Mouse (Mus musculus) midbrain, embryonic 12.5 days (tissue): ENCODE data around the gene Gbp8. TPM values are rescaled to one million over a fixed set of nuclear protein-coding genes. Genes with fewer than 3 reads are reported as not detected.
"Not testable (repeated sequence)": the region's sequence is repeated elsewhere in the genome, so short reads cannot be mapped to it uniquely, and the experiment has no call there.

ENCODE experiments used
- ATAC-seq: fragments of 200-750 bp; cut with Nextera tagmentation; 2 replicates; pipeline ENCODE4 v1.8.0; 2017; ENCODE audit warnings: low read depth, moderate TSS enrichment, moderate library complexity; ENCODE audit not compliant: low FRiP score
- H3K27ac ChIP-seq: fragments of 300-500 bp; sonication (generic); replicated peaks from 2 replicates; pipeline ENCODE4 v1.5.1; 2016; ENCODE audit warnings: mild to moderate bottlenecking
- H3K27me3 ChIP-seq: fragments of 300-500 bp; sonication (generic); 2 replicates; pipeline ENCODE4 v1.6.1; 2016; ENCODE audit warnings: mild to moderate bottlenecking
- H3K36me3 ChIP-seq: fragments of 300-500 bp; sonication (generic); 2 replicates; pipeline ENCODE4 v1.6.1; 2016
- H3K4me1 ChIP-seq: fragments of 300-500 bp; sonication (generic); 2 replicates; pipeline ENCODE4 v1.6.1; 2016
- H3K4me2 ChIP-seq: fragments of 300-500 bp; sonication (generic); replicated peaks from 2 replicates; pipeline ENCODE4 v1.6.1; 2016; ENCODE audit warnings: mild to moderate bottlenecking, moderate library complexity
- H3K4me3 ChIP-seq: fragments of 300-500 bp; sonication (generic); 2 replicates; pipeline ENCODE4 v1.5.1; 2016; ENCODE audit warnings: mild to moderate bottlenecking
- H3K9ac ChIP-seq: fragments of 300-500 bp; sonication (generic); replicated peaks from 2 replicates; pipeline ENCODE4 v1.6.1; 2016; ENCODE audit warnings: mild to moderate bottlenecking, moderate library complexity
- H3K9me3 ChIP-seq: fragments of 300-500 bp; sonication (generic); 2 replicates; pipeline ENCODE4 v1.6.1; 2016; ENCODE audit warnings: mild to moderate bottlenecking
- WGBS: fragments of 180-500 bp; shearing (Covaris S2); methylation state at CpG from one replicate; pipeline ENCODE4 v1.1.7; 2016; 5-methylcytosine and 5-hydroxymethylcytosine counted together
- polyA plus RNA-seq: library from polyadenylated mRNA; unstranded; fragments of >200 nt; fragmentation: Nextera tagmentation; extraction: Ambion mirVana; gene quantifications from 2 replicates; pipeline ENCODE4 v1.2.1, GENCODE M21; 2016

The Gbp8 gene
- polyA plus RNA-seq, 1 experiment from 2014 or later = 0.47 TPM

DNA sequence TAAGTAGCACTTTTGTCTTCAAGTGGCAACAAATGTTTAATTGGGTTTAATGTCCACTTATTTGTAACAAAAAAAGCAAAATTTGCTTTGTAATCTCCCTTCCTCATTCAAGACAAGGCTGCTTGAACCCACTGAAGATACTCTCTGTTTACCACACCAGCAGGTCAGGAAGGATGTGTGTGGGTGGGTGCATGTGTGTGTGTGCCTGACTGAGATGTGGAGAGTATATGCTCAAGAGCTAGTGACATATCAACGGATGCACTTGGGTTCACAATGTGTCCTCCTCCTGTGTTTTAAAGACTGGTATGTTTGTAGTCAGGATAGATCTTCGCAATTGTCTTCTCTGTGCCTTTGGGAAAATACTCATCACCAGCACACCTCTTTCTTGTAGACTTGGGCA lies 24.6 kb downstream of the Gbp8 start:
- Histone ChIP-seq H3K4me1 (no peaks in the 10 kb centered on the region), H3K4me3 (no peak overlapping the region), H3K9me3 (no peaks in the 10 kb centered on the region), H3K36me3 (no peaks in the 10 kb centered on the region), H3K9ac (no peak overlapping the region), H3K4me2 (no peak overlapping the region), H3K27ac (no peak overlapping the region), H3K27me3 (no peaks in the 10 kb centered on the region)
- WGBS = 91% methylated on average over 2 of the region's 2 CpGs
- ATAC-seq = no peak

DNA sequence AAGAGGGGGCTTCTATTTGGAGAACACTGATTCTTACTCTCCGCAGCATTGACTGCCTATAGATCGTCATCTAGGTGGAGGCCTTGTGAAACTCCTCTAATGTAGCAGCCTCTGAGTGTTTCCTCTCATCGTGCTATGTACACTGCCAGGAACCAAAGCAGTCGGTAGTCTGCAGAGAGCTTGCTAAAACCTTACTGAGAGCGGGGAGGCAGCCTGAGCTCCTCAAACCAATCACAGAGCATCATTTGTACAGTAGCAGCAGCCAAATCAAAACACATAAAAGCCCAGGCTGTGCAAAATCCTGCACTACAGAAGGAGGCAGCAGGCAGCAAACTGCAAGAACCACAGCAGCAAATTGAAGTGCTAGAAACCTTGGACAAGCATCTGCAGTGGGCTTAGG lies 25.7 kb downstream of the Gbp8 start:
- Histone ChIP-seq H3K4me1 (no peaks in the 10 kb centered on the region), H3K27me3 (no peaks in the 10 kb centered on the region), H3K27ac (no peak overlapping the region), H3K36me3 (no peaks in the 10 kb centered on the region), H3K4me2 (no peak overlapping the region), H3K4me3 (no peak overlapping the region), H3K9ac (no peak overlapping the region), H3K9me3 (no peaks in the 10 kb centered on the region)
- 93% methylated on average over 5 of the region's 5 CpGs for WGBS
- no peak for ATAC-seq

DNA sequence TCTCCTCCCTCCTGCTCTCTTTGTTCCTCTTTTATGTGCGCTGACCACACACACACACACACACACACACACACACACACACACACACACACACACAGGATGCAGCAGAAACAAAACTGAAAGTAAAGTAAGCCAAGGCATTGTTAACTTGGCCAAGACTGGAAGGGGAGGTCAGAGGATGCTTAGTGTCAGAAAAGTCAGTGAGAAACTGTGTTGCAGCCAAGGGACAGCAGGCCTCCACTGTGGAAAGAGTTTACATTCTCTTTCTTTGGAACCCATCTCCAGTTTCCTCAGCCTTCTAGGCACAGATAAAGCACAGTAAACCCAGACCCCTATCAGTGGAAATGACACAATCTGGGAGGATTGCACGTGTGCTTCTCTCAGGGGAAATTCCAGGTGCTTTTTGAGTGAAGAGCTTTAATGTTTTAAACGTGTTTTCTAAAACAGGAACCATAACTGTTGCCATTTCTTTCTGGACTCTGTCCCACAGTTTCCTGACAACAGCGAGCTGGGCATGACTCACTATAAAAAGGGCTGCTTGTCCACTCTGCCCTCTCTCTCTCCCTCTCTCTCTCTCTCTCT lies 29.0 kb downstream of the Gbp8 start:
- not testable (repeated sequence) for H3K4me2 ChIP-seq, H3K4me3 ChIP-seq, H3K9ac ChIP-seq, H3K36me3 ChIP-seq, H3K27ac ChIP-seq, H3K9me3 ChIP-seq, H3K4me1 ChIP-seq, H3K27me3 ChIP-seq, ATAC-seq
- 25% methylated on average over 3 of the region's 4 CpGs for WGBS

DNA sequence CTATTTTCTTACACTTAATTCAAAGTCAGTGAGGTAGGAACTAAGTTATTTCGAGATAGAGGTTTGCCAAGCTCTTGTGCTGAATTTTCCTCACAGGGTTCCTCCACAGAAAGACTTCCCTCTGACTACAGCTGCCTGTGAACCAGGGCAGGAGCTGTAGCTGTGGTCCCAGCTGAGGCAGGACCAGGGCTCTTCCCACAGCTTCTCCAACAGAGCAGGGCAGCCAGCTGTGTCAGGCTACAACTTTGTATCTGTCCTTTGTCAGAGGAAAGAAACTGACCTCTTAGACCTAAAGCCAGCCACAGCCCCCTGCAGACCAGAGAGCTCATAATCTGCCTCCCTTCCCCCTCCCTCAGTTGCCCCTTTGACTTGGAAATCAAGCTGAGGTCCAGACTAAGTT lies 29.6 kb downstream of the Gbp8 start:
- not testable (repeated sequence) for H3K4me3 ChIP-seq, H3K27ac ChIP-seq, H3K4me2 ChIP-seq, H3K36me3 ChIP-seq, H3K27me3 ChIP-seq, H3K9ac ChIP-seq, H3K9me3 ChIP-seq, ATAC-seq, H3K4me1 ChIP-seq
- WGBS = 26% methylated on average over 1 of the region's 1 CpGs

DNA sequence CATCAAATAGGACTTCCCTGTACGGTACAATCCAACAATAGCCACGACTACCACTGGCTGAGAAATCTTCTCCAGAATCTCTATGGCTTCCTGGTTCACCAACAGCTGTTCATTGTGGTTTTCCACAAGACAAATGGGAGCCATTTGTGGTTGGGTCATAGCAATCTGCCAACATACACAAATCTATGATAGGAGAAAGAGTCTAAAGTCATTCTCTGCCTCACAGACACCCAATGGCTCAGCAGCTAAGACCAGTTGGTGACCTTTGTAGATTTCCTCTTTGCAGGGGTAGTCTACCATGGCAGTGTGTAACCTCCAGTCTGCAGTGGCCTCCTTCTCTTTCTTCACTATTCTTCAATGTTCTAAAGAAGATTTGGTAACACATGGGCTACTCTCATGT lies 33.7 kb downstream of the Gbp8 start:
- WGBS = 78% methylated on average over 2 of the region's 2 CpGs
- ATAC-seq, H3K9me3 ChIP-seq, H3K36me3 ChIP-seq, H3K27ac ChIP-seq, H3K4me2 ChIP-seq, H3K4me3 ChIP-seq, H3K9ac ChIP-seq, H3K4me1 ChIP-seq, H3K27me3 ChIP-seq: not testable (repeated sequence)

DNA sequence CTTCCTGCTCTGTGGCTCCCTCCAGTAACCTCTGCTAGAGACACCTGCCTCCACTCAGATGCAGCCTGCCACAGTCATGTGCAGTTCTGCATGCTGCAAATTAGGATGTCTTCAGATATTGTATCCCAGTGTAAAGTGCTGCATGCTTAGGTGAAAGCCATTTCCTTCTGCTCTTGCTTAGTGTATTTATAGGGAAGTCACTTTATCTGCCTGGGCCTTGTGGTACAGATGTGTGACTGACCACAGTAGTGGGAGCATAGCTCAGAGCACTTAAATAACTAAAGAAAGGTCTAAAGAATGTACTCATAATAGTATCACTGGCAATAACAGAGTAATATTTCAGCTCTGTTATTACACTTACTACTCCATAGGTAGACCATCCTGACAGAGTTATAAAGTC lies 57.4 kb downstream of the Gbp8 start:
- Histone ChIP-seq H3K4me3 (no peak overlapping the region), H3K4me2 (no peak overlapping the region), H3K9ac (no peak overlapping the region), H3K4me1 (no peaks in the 10 kb centered on the region), H3K9me3 (no peaks in the 10 kb centered on the region), H3K36me3 (no peaks in the 10 kb centered on the region), H3K27ac (no peak overlapping the region), H3K27me3 (no peaks in the 10 kb centered on the region)
- ATAC-seq = no peak

DNA sequence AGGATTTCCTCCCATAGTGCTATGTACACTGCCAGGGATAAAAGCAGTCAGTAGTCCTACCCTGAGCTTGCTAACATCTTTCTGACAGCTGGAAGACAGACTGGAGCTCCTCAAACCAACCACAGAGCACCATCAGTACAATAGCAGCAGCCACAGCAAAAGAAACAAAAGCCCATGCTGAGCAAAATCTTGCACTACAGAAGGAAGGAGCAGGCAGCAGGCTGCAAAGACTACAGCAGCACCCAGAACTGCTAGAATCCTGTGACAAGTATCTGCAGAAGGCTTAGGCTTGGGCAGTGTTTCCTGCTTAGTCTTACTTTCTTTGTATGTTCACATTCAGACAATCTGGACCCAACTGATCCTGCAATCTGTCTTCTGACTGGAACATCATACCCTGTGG lies 71.0 kb downstream of the Gbp8 start:
- H3K9ac ChIP-seq, H3K4me2 ChIP-seq, H3K36me3 ChIP-seq, H3K27ac ChIP-seq, H3K4me3 ChIP-seq, H3K4me1 ChIP-seq, H3K9me3 ChIP-seq, H3K27me3 ChIP-seq, ATAC-seq: not testable (repeated sequence)

DNA sequence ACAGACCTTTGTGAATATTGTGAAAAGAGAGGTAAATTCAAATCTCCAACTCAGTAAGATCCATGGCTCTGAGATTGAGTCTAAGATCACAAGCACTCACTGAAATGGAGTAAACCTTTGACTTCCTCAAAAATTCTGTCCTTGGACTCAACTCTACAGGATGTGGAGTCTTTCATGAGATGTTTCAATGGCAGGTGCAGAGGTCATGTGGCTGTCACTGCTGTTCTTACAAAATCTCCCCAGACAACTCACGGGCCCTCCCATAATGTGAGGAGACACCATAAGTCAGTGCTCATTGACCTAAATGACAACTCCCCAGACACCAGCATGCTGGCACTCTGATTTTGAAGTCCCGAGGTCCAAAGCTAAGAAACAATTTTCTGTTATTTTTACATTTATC lies 74.9 kb downstream of the Gbp8 start:
- ATAC-seq, H3K4me1 ChIP-seq, H3K9me3 ChIP-seq, H3K9ac ChIP-seq, H3K4me2 ChIP-seq, H3K36me3 ChIP-seq, H3K27ac ChIP-seq, H3K27me3 ChIP-seq, H3K4me3 ChIP-seq: not testable (repeated sequence)
- WGBS = 81% methylated on average over 2 of the region's 2 CpGs

DNA sequence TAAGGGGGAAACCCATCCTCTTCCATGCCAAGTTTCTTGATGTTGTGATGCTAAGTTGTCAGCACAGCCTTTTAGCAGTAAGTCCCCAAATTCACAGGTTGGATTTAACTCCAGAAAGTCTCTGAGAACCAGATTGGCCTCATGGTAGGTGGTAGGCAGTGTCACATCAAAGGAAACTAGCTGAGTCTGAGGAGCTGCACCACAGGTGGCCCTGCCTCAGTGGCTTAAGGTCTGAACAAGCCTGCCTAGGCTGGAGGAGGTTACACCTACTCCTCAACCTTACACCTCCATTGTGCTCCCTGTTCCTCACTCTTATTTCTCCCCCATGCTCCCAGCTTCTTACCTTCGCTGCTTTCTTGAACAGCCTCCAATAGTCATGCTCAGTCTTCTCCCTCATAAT lies 76.0 kb downstream of the Gbp8 start:
- ATAC-seq = no peak
- H3K9me3 ChIP-seq = no peaks in the 10 kb centered on the region
- H3K27me3 ChIP-seq = no peaks in the 10 kb centered on the region
- H3K27ac ChIP-seq = no peak overlapping the region
- H3K4me1 ChIP-seq = no peaks in the 10 kb centered on the region
- 76% methylated on average over 1 of the region's 1 CpGs for WGBS
- no peak overlapping the region for H3K9ac ChIP-seq
- no peak overlapping the region for H3K4me3 ChIP-seq
- no peaks in the 10 kb centered on the region for H3K36me3 ChIP-seq
- no peak overlapping the region for H3K4me2 ChIP-seq

DNA sequence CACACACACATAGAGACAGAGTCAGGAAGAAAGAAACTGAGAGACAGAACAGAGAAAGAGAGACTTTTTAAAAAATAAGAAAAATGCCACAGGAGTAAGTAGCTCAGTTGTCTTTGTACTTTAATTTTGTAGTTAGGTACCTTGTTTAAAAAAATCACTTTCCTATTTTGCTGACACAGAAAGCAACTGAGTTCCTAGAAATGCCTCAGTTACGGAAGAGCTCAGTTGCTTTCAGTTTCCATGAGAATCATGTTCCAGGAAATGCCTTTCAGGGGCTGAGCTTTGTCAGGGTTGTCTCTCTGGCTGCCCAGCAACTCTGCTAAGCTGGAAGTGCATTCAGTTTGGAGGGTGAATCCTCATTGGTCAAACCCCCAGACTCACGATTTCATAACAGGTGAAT lies 76.9 kb downstream of the Gbp8 start:
- H3K27ac ChIP-seq, H3K4me3 ChIP-seq, H3K4me2 ChIP-seq, ATAC-seq, H3K36me3 ChIP-seq, H3K4me1 ChIP-seq, H3K27me3 ChIP-seq, H3K9ac ChIP-seq, H3K9me3 ChIP-seq: not testable (repeated sequence)
- 81% methylated on average over 2 of the region's 2 CpGs for WGBS

DNA sequence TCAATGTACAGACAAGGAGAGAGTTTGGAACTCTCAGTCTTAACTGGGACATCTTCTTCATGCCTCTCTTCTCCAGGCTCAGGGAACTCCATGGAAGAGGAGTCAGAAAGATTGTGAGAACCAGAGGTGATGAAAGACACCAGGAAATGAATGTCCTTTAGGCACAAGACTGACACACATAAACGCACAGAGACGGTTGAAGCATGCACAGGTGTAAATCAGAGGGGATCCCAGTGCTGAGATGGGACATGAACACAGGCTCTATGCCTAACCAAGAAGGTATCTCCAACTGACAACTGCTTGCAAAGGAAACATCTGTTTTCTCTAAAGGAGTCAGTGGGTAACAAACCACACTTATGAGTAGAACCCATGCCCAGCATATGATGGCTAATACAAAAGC lies 79.1 kb downstream of the Gbp8 start:
- Histone ChIP-seq H3K9me3 (no peaks in the 10 kb centered on the region), H3K9ac (no peak overlapping the region), H3K4me3 (no peak overlapping the region), H3K4me1 (no peaks in the 10 kb centered on the region), H3K36me3 (no peaks in the 10 kb centered on the region), H3K27ac (no peak overlapping the region), H3K4me2 (no peak overlapping the region), H3K27me3 (no peaks in the 10 kb centered on the region)
- no peak for ATAC-seq
- WGBS = 94% methylated on average over 2 of the region's 2 CpGs

DNA sequence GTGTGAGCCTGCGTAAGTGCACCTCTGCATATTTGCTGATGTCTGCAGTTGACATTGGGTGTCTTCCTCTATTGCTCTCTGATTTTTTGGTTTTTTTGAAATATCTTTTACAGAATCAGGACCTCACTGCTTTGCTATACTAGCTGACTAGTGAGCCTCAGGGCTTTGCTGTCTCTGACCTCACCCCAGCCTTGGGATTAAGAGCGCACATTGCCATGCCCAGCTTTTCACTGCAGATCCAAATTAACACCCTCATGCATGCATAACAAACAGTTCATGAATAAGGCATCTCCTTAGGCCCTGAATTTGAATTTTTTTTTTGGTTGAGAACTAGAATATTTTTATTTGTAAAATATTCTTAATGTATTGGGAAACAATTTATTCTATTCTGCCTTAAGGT lies 84.1 kb downstream of the Gbp8 start:
- WGBS = 67% methylated on average over 2 of the region's 2 CpGs
- Histone ChIP-seq H3K27ac (0 out of 2 replicates have a peak overlapping the region, but pooled peaks have one; percentile 5), H3K4me3 (no peak overlapping the region), H3K9me3 (no peaks in the 10 kb centered on the region), H3K4me1 (no peaks in the 10 kb centered on the region), H3K9ac (no peak overlapping the region), H3K27me3 (no peaks in the 10 kb centered on the region), H3K4me2 (no peak overlapping the region), H3K36me3 (no peaks in the 10 kb centered on the region)
- peak; percentile 81 for ATAC-seq

DNA sequence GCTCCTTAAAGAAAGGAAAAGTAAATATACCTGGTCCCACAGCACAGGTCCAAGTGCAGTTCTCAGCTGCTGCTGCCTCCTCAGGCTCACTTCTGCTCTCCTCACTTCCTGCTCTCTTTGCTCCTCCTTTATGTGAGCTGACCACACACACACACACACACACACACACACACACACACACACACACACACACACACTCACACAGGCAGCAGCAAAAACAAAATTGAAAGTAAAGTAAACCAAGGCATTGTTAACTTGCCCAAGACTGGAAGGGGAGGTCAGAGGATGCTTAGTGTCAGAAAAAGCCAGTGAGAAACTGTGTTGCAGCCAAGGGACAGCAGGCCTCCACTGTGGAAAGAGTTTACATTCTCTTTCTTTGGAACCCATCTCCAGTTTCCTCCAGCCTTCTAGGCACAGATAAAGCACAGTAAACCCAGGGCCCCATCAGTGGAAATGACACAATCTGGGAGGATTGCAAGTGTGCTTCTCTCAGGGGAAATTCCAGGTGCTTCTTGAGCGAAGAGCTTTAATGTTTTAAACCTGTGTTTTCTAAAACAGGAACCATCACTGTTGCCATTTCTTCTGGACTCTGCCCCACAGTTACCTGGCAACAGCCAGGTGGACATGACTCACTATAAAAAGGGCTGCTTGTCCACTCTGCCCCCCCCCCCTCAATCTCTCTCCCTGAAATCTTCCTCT lies 85.7 kb downstream of the Gbp8 start:
- not testable (repeated sequence) for H3K27ac ChIP-seq, H3K4me2 ChIP-seq, H3K4me1 ChIP-seq, H3K27me3 ChIP-seq, ATAC-seq, H3K9ac ChIP-seq, H3K36me3 ChIP-seq, H3K9me3 ChIP-seq, H3K4me3 ChIP-seq
- 90% methylated on average over 1 of the region's 1 CpGs for WGBS
